Mouse (Mus musculus) neural tube, embryonic 15.5 days (tissue): ENCODE measurements around the gene Chac1. TPM values are rescaled to one million over a fixed set of nuclear protein-coding genes. Genes with fewer than 3 reads are reported as not detected.

ENCODE experiments used
- ATAC-seq: fragments of 200-750 bp; cut with Nextera tagmentation; 2 replicates; pipeline ENCODE4 v1.8.0; 2017; ENCODE audit warnings: mild to moderate bottlenecking, moderate TSS enrichment, moderate library complexity; ENCODE audit not compliant: low FRiP score
- H3K27ac ChIP-seq: fragments of 300-500 bp; sonication (generic); replicated peaks from 2 replicates; pipeline ENCODE4 v1.5.1; 2015; ENCODE audit warnings: mild to moderate bottlenecking, inconsistent platforms
- H3K27me3 ChIP-seq: fragments of 300-500 bp; sonication (generic); replicated peaks from 2 replicates; pipeline ENCODE4 v1.6.1; 2015; ENCODE audit warnings: inconsistent platforms
- H3K36me3 ChIP-seq: fragments of 300-500 bp; sonication (generic); 2 replicates; pipeline ENCODE4 v1.6.1; 2015; ENCODE audit warnings: inconsistent platforms
- H3K4me1 ChIP-seq: fragments of 300-500 bp; sonication (generic); 2 replicates; pipeline ENCODE4 v1.6.1; 2015; ENCODE audit warnings: inconsistent platforms
- H3K4me2 ChIP-seq: fragments of 300-500 bp; sonication (generic); 2 replicates; pipeline ENCODE4 v1.6.1; 2015; ENCODE audit warnings: inconsistent platforms, mild to moderate bottlenecking, moderate library complexity
- H3K4me3 ChIP-seq: fragments of 300-500 bp; sonication (generic); replicated peaks from 2 replicates; pipeline ENCODE4 v1.5.1; 2015; ENCODE audit warnings: mild to moderate bottlenecking, inconsistent platforms
- H3K9ac ChIP-seq: fragments of 300-500 bp; sonication (generic); replicated peaks from 2 replicates; pipeline ENCODE4 v1.6.1; 2015; ENCODE audit warnings: mild to moderate bottlenecking, inconsistent platforms
- H3K9me3 ChIP-seq: fragments of 300-500 bp; sonication (generic); replicated peaks from 2 replicates; pipeline ENCODE4 v1.6.1; 2016; ENCODE audit warnings: inconsistent platforms
- WGBS: fragments of 180-500 bp; shearing (Covaris S2); methylation state at CpG from one replicate; pipeline ENCODE4 v1.1.7; 2015; ENCODE audit warnings: mixed read lengths; 5-methylcytosine and 5-hydroxymethylcytosine counted together
- polyA plus RNA-seq: library from polyadenylated mRNA; unstranded; fragments of >200 nt; fragmentation: Nextera tagmentation; extraction: Ambion mirVana; gene quantifications from 2 replicates; pipeline ENCODE4 v1.2.1, GENCODE M21; 2015

Chac1 gene
- polyA plus RNA-seq, 1 experiment from 2014 or later: 12.1 TPM

- WGBS: 41% methylated on average over 3 of the region's 3 CpGs
- Histone ChIP-seq H3K4me1 (peaks cover 48% of the 10 kb centered on the region), H3K4me3 (no peak overlapping the region), H3K27ac (no peak overlapping the region), H3K9me3 (no peaks in the 10 kb centered on the region), H3K9ac (no peak overlapping the region), H3K36me3 (no peaks in the 10 kb centered on the region), H3K27me3 (peaks cover 80% of the 10 kb centered on the region), H3K4me2 (no peak overlapping the region)
- ATAC-seq: no peak
Observed at GRCm38 (mm10) chr2:119329123-119329817, 21.8 kb upstream of the Chac1 start.

DNA sequence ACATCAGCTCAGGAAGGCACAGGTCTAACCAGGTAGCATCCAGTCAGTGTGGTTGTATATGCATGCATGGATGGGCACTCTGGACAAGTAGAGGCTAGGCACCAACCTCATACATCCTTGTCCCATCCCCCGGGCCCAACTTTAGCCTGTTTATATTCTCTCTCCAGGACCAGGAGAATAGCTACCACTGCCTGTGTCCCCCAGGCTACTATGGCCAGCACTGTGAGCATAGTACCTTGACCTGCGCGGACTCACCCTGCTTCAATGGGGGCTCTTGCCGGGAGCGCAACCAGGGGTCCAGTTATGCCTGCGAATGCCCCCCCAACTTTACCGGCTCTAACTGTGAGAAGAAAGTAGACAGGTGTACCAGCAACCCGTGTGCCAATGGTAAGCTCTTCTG lies 20.2 kb upstream of the Chac1 start:
- Histone ChIP-seq H3K4me1 (peaks cover 33% of the 10 kb centered on the region), H3K4me2 (no peak overlapping the region; the same call in 1 of the 2 replicates), H3K27ac (no peak overlapping the region), H3K4me3 (no peak overlapping the region), H3K36me3 (no peaks in the 10 kb centered on the region), H3K27me3 (peaks cover 66% of the 10 kb centered on the region), H3K9ac (no peak overlapping the region), H3K9me3 (no peaks in the 10 kb centered on the region)
- no peak for ATAC-seq
- 91% methylated on average over 8 of the region's 8 CpGs for WGBS

DNA sequence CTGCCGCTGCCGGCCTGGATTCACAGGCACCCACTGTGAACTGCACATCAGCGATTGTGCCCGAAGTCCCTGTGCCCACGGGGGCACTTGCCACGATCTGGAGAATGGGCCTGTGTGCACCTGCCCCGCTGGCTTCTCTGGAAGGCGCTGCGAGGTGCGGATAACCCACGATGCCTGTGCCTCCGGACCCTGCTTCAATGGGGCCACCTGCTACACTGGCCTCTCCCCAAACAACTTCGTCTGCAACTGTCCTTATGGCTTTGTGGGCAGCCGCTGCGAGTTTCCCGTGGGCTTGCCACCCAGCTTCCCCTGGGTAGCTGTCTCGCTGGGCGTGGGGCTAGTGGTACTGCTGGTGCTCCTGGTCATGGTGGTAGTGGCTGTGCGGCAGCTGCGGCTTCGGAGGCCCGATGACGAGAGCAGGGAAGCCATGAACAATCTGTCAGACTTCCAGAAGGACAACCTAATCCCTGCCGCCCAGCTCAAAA lies 18.8 kb upstream of the Chac1 start:
- H3K4me2 ChIP-seq: 0 out of 2 replicates have a peak overlapping the region, but pooled peaks have one; percentile 9
- no peaks in the 10 kb centered on the region for H3K36me3 ChIP-seq
- WGBS: 69% methylated on average over 24 of the region's 24 CpGs
- no peak overlapping the region for H3K9ac ChIP-seq
- H3K27ac ChIP-seq: no peak overlapping the region
- peaks cover 20% of the 10 kb centered on the region for H3K4me1 ChIP-seq
- no peak overlapping the region for H3K4me3 ChIP-seq
- no peaks in the 10 kb centered on the region for H3K9me3 ChIP-seq
- H3K27me3 ChIP-seq: peaks cover 52% of the 10 kb centered on the region
- no peak for ATAC-seq

- Histone ChIP-seq H3K9me3 (no peaks in the 10 kb centered on the region), H3K27me3 (peaks cover 34% of the 10 kb centered on the region), H3K4me3 (no peak overlapping the region), H3K4me1 (peaks cover 15% of the 10 kb centered on the region), H3K9ac (no peak overlapping the region), H3K36me3 (no peaks in the 10 kb centered on the region), H3K4me2 (0 out of 2 replicates have a peak overlapping the region, but pooled peaks have one; percentile 5), H3K27ac (no peak overlapping the region)
- WGBS: 79% methylated on average over 1 of the region's 1 CpGs
- ATAC-seq: no peak
Observed at GRCm38 (mm10) chr2:119334135-119334534, 16.9 kb upstream of the Chac1 start.

- Histone ChIP-seq H3K9me3 (no peaks in the 10 kb centered on the region), H3K9ac (no peak overlapping the region), H3K27me3 (peaks cover 27% of the 10 kb centered on the region), H3K36me3 (no peaks in the 10 kb centered on the region), H3K4me1 (peaks cover 11% of the 10 kb centered on the region), H3K27ac (no peak overlapping the region), H3K4me3 (no peak overlapping the region), H3K4me2 (no peak overlapping the region)
- 69% methylated on average over 7 of the region's 7 CpGs for WGBS
- ATAC-seq: no peak
Observed at GRCm38 (mm10) chr2:119334964-119335525, 16.0 kb upstream of the Chac1 start.

DNA sequence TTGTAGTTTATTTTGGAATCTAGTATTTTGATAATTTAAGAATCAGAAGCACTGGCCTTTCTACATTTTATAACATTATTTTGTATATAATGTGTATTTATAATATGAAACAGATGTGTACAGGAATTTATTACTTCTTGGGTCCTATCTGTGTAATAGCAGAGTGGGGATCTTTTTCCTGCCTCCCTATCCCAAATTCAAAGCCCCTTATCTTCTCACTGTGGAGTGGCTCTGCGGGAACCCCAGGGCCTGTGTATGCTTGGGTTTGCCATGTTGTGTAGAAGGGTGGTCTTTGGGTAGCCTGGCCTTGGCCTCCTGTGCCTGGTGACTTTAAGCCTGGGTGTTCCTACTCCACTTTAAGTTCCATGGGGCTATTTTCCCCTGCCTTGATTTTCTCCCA lies 15.5 kb upstream of the Chac1 start:
- Histone ChIP-seq H3K9ac (no peak overlapping the region), H3K4me1 (peaks cover 11% of the 10 kb centered on the region), H3K4me2 (no peak overlapping the region; the same call in 1 of the 2 replicates), H3K27me3 (peaks cover 22% of the 10 kb centered on the region), H3K36me3 (no peaks in the 10 kb centered on the region), H3K27ac (no peak overlapping the region), H3K4me3 (no peak overlapping the region), H3K9me3 (no peaks in the 10 kb centered on the region)
- 85% methylated on average over 1 of the region's 1 CpGs for whole genome bisulfite sequencing
- no peak for ATAC-seq

DNA sequence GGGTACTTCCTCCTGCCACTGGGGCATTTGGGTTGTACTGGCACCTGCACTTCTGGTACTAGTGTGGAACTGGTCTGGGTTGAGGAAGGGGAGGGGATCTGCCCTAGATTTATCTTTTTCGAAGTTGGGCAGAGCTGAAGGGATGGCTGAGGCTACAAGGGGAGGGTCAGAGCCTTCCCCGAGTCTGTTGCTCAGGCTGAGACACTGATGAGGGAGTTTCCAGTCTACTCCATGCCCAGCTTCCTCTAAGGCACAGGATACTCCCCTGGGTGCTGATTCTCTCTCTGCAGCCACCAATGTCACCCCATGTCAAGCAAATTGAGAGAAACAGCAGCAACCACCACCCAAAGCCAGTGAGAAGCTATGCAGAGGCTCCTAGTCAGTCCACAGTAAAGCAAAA lies 15.0 kb upstream of the Chac1 start:
- no peaks in the 10 kb centered on the region for H3K36me3 ChIP-seq
- no peak for ATAC-seq
- H3K9ac ChIP-seq: no peak overlapping the region
- WGBS: 70% methylated on average over 2 of the region's 2 CpGs
- H3K4me2 ChIP-seq: no peak overlapping the region; the same call in 1 of the 2 replicates
- peaks cover 11% of the 10 kb centered on the region for H3K4me1 ChIP-seq
- peaks cover 17% of the 10 kb centered on the region for H3K27me3 ChIP-seq
- no peak overlapping the region for H3K27ac ChIP-seq
- H3K4me3 ChIP-seq: no peak overlapping the region
- no peaks in the 10 kb centered on the region for H3K9me3 ChIP-seq

DNA sequence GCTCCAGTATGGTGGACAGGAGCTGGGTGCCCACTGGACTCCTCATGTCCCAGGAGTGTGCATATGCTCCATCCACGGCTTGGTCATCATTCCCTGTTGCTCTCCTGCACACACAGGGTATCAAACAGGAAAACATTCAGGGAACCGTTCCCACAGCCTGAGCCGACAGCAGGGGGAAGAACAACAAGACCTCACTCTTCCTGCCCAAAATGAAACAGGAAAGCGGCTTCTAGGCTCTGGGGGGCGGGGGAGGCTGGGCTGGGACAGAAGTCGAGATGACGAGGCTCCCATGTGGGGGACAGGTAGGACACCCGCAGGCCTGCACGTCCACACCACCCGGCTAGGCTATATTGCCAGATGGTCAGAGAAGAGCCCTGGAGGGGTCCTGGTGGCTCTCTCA lies 14.6 kb upstream of the Chac1 start:
- Histone ChIP-seq H3K9me3 (no peaks in the 10 kb centered on the region), H3K4me1 (peaks cover 11% of the 10 kb centered on the region), H3K27me3 (peaks cover 13% of the 10 kb centered on the region), H3K36me3 (no peaks in the 10 kb centered on the region), H3K9ac (no peak overlapping the region), H3K4me3 (no peak overlapping the region), H3K4me2 (no peak overlapping the region), H3K27ac (0 out of 2 replicates have a peak overlapping the region, but pooled peaks have one; percentile 24)
- WGBS: 80% methylated on average over 10 of the region's 10 CpGs
- ATAC-seq: no peak

- Histone ChIP-seq H3K36me3 (no peaks in the 10 kb centered on the region), H3K4me3 (peak overlapping the region; percentile 56), H3K4me1 (peaks cover 11% of the 10 kb centered on the region), H3K9me3 (no peaks in the 10 kb centered on the region), H3K4me2 (peak overlapping the region; percentile 89), H3K27me3 (peaks cover under 1% of the 10 kb centered on the region), H3K27ac (peak overlapping the region; percentile 67), H3K9ac (peak overlapping the region; percentile 68)
- 7% methylated on average over 60 of the region's 60 CpGs for WGBS
- ATAC-seq: peak; percentile 86
Observed at GRCm38 (mm10) chr2:119337425-119338265, 13.4 kb upstream of the Chac1 start.

DNA sequence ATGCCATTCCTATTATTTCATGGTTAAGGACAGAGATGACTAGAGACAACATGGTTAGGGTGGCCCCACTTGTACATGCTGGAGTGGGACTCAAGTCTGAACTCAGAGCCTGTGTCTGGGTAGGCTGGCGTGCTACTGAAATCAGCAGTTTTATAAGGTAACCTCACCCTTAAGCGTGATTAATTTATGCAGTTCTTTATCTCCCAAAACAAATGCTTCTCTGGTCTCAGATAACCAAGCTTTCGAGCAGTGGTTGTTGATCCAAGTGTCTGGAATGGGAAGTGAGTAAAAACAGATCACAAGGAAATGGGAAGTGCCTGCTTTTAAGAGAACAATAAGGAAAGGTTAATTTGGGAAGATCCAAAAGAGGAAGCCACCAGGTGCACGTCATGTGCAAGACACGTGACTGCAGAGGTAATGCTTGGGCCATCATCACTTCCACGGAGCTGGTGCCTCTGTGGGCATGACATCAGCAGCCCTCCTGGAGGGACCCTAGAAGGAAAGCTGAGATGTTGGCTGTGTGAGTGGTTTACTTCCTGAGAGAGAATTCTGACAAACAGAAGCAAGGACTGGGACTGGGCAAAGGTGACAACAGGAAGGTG lies 6.4 kb upstream of the Chac1 start:
- Histone ChIP-seq H3K4me1 (no peaks in the 10 kb centered on the region), H3K4me2 (no peak overlapping the region), H3K9ac (no peak overlapping the region), H3K4me3 (no peak overlapping the region), H3K27me3 (peaks cover 3% of the 10 kb centered on the region; the same call in 1 of the 2 replicates), H3K36me3 (no peaks in the 10 kb centered on the region), H3K27ac (no peak overlapping the region), H3K9me3 (no peaks in the 10 kb centered on the region)
- 59% methylated on average over 6 of the region's 6 CpGs for WGBS
- ATAC-seq: no peak

DNA sequence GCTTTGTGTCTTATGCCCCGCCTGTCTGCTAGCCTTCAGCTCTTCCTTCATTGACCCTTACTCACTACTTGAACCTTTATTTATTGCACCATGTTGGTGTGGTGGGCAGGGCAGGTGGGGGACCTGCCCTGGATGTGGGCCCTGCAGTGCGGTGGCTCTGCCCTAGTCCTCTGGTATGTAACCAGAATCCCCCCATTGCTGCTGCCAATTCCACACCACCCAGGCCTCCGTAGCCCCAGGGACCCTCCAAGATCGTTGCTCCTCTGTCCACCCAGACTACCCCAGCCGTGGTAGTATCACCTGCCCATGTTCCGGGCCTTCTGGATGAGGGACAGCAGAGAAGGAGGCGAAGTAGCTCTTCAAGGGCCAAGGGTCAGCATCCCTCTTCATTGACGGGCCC lies 2.7 kb downstream of the Chac1 start:
- no peak overlapping the region for H3K4me3 ChIP-seq
- peaks cover 18% of the 10 kb centered on the region for H3K4me1 ChIP-seq
- H3K9ac ChIP-seq: no peak overlapping the region
- peaks cover 13% of the 10 kb centered on the region; the same call in 1 of the 2 replicates for H3K27me3 ChIP-seq
- no peak overlapping the region for H3K27ac ChIP-seq
- H3K9me3 ChIP-seq: no peaks in the 10 kb centered on the region
- H3K36me3 ChIP-seq: peaks cover 7% of the 10 kb centered on the region
- 89% methylated on average over 8 of the region's 8 CpGs for WGBS
- H3K4me2 ChIP-seq: no peak overlapping the region
- ATAC-seq: no peak
